Mouse (Mus musculus): ENCODE data around the gene Capns1. TPM values are rescaled to one million over a fixed set of nuclear protein-coding genes. Genes with fewer than 3 reads are reported as not detected.
"Not testable (repeated sequence)": the region's sequence is repeated elsewhere in the genome, so short reads cannot be mapped to it uniquely, and the experiment has no call there.

Capns1 gene
- total and polyA plus RNA-seq, 3 experiments: 31.7 to 354 TPM; not detected in 1

- not testable (repeated sequence) for H3K36me3 ChIP-seq (ENCODE audit: control insufficient read depth in 1 of 2, insufficient read depth in 2 of 2, low read length in 2 of 2); H3K4me3 ChIP-seq (ENCODE audit: control insufficient read depth in 1 of 2, insufficient read depth in 1 of 2, low read depth in 2 of 2, low read length in 2 of 2); H3K79me2 ChIP-seq (ENCODE audit: control insufficient read depth, insufficient read depth, low read length, poor library complexity); H3K27me3 ChIP-seq (ENCODE audit: control insufficient read depth in 1 of 2, insufficient read depth in 2 of 2, low read length in 2 of 2); H3K4me1 ChIP-seq (ENCODE audit: control insufficient read depth in 1 of 2, insufficient read depth in 2 of 2, low read length in 2 of 2); H3K9me3 ChIP-seq (replicated peaks; ENCODE audit: insufficient read depth, low read length); H3K27ac ChIP-seq (ENCODE audit: control insufficient read depth, low read depth, low read length); H3K9ac ChIP-seq (ENCODE audit: control insufficient read depth, low read depth, low read length, poor library complexity, severe bottlenecking); DNase-seq (ENCODE audit: low read depth, low spot score)
Measured at GRCm38 (mm10) chr7:30237374-30237773, 38.8 kb upstream of the Capns1 start.

GRCm38 (mm10) chr7:30235625-30236024 lies 37.0 kb upstream of the Capns1 start, which contains the start of gene Ovol3:
Gene Ovol3, minus strand, starts transcription at chr7:30235725.
- no peaks in the 10 kb centered on the region for H3K36me3 ChIP-seq (ENCODE audit: control insufficient read depth in 1 of 2, insufficient read depth in 2 of 2, low read length in 2 of 2)
- H3K9me3 ChIP-seq (replicated peaks; ENCODE audit: insufficient read depth, low read length): no peaks in the 10 kb centered on the region
- no peaks in the 10 kb centered on the region for H3K27me3 ChIP-seq (ENCODE audit: control insufficient read depth in 1 of 2, insufficient read depth in 2 of 2, low read length in 2 of 2)
- DNase-seq (ENCODE audit: low read depth, low spot score): no peak
- peaks cover 7% of the 10 kb centered on the region for H3K79me2 ChIP-seq (ENCODE audit: control insufficient read depth, insufficient read depth, low read length, poor library complexity)
- H3K4me1 ChIP-seq (ENCODE audit: control insufficient read depth in 1 of 2, insufficient read depth in 2 of 2, low read length in 2 of 2): peaks cover 0 to 9% of the 10 kb centered on the region in 2 experiments; a peak in 1 of 4 replicates
- no peak within 1 kb of the TSS for H3K4me3 ChIP-seq (ENCODE audit: control insufficient read depth in 1 of 2, insufficient read depth in 1 of 2, low read depth in 2 of 2, low read length in 2 of 2)
- H3K27ac ChIP-seq (ENCODE audit: control insufficient read depth, low read depth, low read length): no peak within 1 kb of the TSS
- H3K9ac ChIP-seq (ENCODE audit: control insufficient read depth, low read depth, low read length, poor library complexity, severe bottlenecking): no peak within 1 kb of the TSS
- TF ChIP-seq EP300 (IDR thresholded peaks at IDR 0.05; ENCODE audit: low read depth in 1 of 2, low read length in 2 of 2) (no peak), USF1 (IDR thresholded peaks at IDR 0.05; ENCODE audit: low read depth, low read length) (no peak), ELF1 (IDR thresholded peaks at IDR 0.05; ENCODE audit: low read depth, low read length) (no peak), MAZ (IDR thresholded peaks at IDR 0.05; ENCODE audit: low read depth, low read length) (no peak)

- no peak overlapping the region for H3K27ac ChIP-seq (ENCODE audit: control insufficient read depth, low read depth, low read length)
- TF ChIP-seq TAL1 (IDR thresholded peaks at IDR 0.05; ENCODE audit: low read length): no peak
- TF ChIP-seq GATA1 (IDR thresholded peaks at IDR 0.05; ENCODE audit: low read depth, low read length): no peak
- no peak for DNase-seq (ENCODE audit: low read depth, low spot score)
- no peak overlapping the region for H3K4me3 ChIP-seq (ENCODE audit: control insufficient read depth in 1 of 2, insufficient read depth in 1 of 2, low read depth in 2 of 2, low read length in 2 of 2)
- H3K27me3 ChIP-seq (ENCODE audit: control insufficient read depth in 1 of 2, insufficient read depth in 2 of 2, low read length in 2 of 2): no peaks in the 10 kb centered on the region
- H3K9ac ChIP-seq (ENCODE audit: control insufficient read depth, low read depth, low read length, poor library complexity, severe bottlenecking): no peak overlapping the region
- peaks cover 7% of the 10 kb centered on the region for H3K79me2 ChIP-seq (ENCODE audit: control insufficient read depth, insufficient read depth, low read length, poor library complexity)
- H3K36me3 ChIP-seq (ENCODE audit: control insufficient read depth in 1 of 2, insufficient read depth in 2 of 2, low read length in 2 of 2): no peaks in the 10 kb centered on the region
- peaks cover 0 to 9% of the 10 kb centered on the region in 2 experiments; a peak in 1 of 4 replicates for H3K4me1 ChIP-seq (ENCODE audit: control insufficient read depth in 1 of 2, insufficient read depth in 2 of 2, low read length in 2 of 2)
- no peaks in the 10 kb centered on the region for H3K9me3 ChIP-seq (replicated peaks; ENCODE audit: insufficient read depth, low read length)
Measured at GRCm38 (mm10) chr7:30235091-30235490, 36.5 kb upstream of the Capns1 start.

GRCm38 (mm10) chr7:30234276-30234858 lies 35.8 kb upstream of the Capns1 start:
- H3K79me2 ChIP-seq (ENCODE audit: control insufficient read depth, insufficient read depth, low read length, poor library complexity): peaks cover 7% of the 10 kb centered on the region
- no peaks in the 10 kb centered on the region for H3K9me3 ChIP-seq (replicated peaks; ENCODE audit: insufficient read depth, low read length)
- DNase-seq (ENCODE audit: low read depth, low spot score): no peak
- no peaks in the 10 kb centered on the region for H3K27me3 ChIP-seq (ENCODE audit: control insufficient read depth in 1 of 2, insufficient read depth in 2 of 2, low read length in 2 of 2)
- H3K27ac ChIP-seq (ENCODE audit: control insufficient read depth, low read depth, low read length): no peak overlapping the region
- H3K36me3 ChIP-seq (ENCODE audit: control insufficient read depth in 1 of 2, insufficient read depth in 2 of 2, low read length in 2 of 2): no peaks in the 10 kb centered on the region
- no peak overlapping the region for H3K4me3 ChIP-seq (ENCODE audit: control insufficient read depth in 1 of 2, insufficient read depth in 1 of 2, low read depth in 2 of 2, low read length in 2 of 2)
- H3K4me1 ChIP-seq (ENCODE audit: control insufficient read depth in 1 of 2, insufficient read depth in 2 of 2, low read length in 2 of 2): peaks cover 0 to 9% of the 10 kb centered on the region in 2 experiments; a peak in 1 of 4 replicates
- H3K9ac ChIP-seq (ENCODE audit: control insufficient read depth, low read depth, low read length, poor library complexity, severe bottlenecking): no peak overlapping the region
- TF ChIP-seq TAL1 (IDR thresholded peaks at IDR 0.05; ENCODE audit: low read length): no peak
- no peak for TF ChIP-seq HCFC1 (IDR thresholded peaks at IDR 0.05; ENCODE audit: low read depth, low read length)
- no peak for TF ChIP-seq RCOR1 (IDR thresholded peaks at IDR 0.05; ENCODE audit: low read depth, low read length)
- no peak for TF ChIP-seq TCF12 (IDR thresholded peaks at IDR 0.05; ENCODE audit: low read depth, low read length)
- TF ChIP-seq CTCF (IDR thresholded peaks at IDR 0.05 in 2 of 3, conservative IDR thresholded peaks at IDR 0.05 in 1 of 3; ENCODE audit: control insufficient read depth in 1 of 3, insufficient read depth in 1 of 3, low read depth in 2 of 3, low read length in 3 of 3, poor library complexity in 1 of 3, severe bottlenecking in 1 of 3): no peak
- no peak for TF ChIP-seq MAFK (IDR thresholded peaks at IDR 0.05; ENCODE audit: borderline replicate concordance, low read depth, low read length)
- no peak for TF ChIP-seq UBTF (IDR thresholded peaks at IDR 0.05; ENCODE audit: borderline replicate concordance, insufficient read depth, low read depth, low read length)
- TF ChIP-seq MEF2A (IDR thresholded peaks at IDR 0.05; ENCODE audit: extremely low read depth, insufficient replicate concordance, low read depth, low read length, poor library complexity, severe bottlenecking): no peak
- TF ChIP-seq ETS1 (IDR thresholded peaks at IDR 0.05; ENCODE audit: low read depth, low read length): no peak
- no peak for TF ChIP-seq USF1 (IDR thresholded peaks at IDR 0.05; ENCODE audit: low read depth, low read length)
- no peak for TF ChIP-seq ELF1 (IDR thresholded peaks at IDR 0.05; ENCODE audit: low read depth, low read length)
- no peak for TF ChIP-seq MYC (IDR thresholded peaks at IDR 0.05; ENCODE audit: low read depth, low read length)
- TF ChIP-seq POLR2AphosphoS2 (IDR thresholded peaks at IDR 0.05; ENCODE audit: low read length): no peak
- TF ChIP-seq MXI1 (IDR thresholded peaks at IDR 0.05; ENCODE audit: low read depth, low read length): no peak
- TF ChIP-seq TBP (IDR thresholded peaks at IDR 0.05; ENCODE audit: low read depth, low read length): no peak
- no peak for TF ChIP-seq MYB (IDR thresholded peaks at IDR 0.05; ENCODE audit: low read depth, low read length)
